Mouse (Mus musculus) lung, postnatal 25 days (tissue): Measurements from ENCODE around the gene Ccdc85b.

Experiments used
- DNase-seq: peaks from one replicate; pipeline ENCODE4 v3.0.0; 2022; ENCODE audit warnings: low spot score

Gene Ccdc85b

GRCm38 (mm10) chr19:5481398-5481797, 23.7 kb upstream of the Ccdc85b start:
- DNase-seq = no peak

DNA sequence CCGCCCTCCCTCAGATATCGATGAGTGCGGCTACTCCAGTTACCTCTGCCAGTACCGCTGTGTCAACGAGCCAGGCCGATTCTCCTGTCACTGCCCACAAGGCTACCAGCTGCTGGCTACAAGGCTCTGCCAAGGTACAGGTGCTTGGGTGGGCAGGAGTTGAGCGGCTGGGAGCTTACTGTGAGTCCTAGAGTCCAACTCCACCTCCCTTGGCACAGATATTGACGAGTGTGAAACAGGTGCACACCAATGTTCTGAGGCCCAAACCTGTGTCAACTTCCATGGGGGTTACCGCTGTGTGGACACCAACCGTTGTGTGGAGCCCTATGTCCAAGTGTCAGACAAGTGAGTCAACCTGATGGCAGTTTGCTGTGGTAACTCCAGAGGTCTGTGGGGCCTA, 22.3 kb upstream of the Ccdc85b start:
- DNase-seq = no peak

DNA sequence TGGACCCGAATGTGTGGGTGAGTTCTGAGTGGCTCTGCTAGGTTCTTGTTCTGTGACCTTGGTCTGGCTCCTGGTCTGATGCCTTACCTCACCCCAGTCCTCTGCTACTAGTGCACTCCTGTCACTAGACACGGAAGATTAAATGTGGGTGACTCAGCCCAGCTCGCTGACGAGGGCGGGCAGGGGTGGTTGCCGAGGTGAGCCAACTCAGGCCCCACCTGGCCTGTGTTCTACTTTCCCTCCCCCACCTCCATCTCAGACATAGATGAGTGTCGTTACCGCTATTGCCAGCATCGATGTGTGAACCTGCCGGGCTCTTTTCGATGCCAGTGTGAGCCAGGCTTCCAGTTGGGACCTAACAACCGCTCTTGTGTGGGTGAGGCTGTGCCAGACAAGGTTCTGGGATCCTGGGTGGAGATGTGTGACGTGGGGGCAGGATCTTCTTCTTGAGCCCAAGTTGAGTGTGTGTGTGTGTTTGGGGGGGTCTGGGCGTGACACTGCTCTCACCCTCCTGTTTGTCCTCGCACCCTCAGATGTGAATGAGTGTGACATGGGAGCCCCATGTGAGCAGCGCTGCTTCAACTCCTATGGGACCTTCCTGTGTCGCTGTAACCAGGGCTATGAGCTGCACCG, 20.1 kb upstream of the Ccdc85b start:
- DNase-seq = no peak

DNA sequence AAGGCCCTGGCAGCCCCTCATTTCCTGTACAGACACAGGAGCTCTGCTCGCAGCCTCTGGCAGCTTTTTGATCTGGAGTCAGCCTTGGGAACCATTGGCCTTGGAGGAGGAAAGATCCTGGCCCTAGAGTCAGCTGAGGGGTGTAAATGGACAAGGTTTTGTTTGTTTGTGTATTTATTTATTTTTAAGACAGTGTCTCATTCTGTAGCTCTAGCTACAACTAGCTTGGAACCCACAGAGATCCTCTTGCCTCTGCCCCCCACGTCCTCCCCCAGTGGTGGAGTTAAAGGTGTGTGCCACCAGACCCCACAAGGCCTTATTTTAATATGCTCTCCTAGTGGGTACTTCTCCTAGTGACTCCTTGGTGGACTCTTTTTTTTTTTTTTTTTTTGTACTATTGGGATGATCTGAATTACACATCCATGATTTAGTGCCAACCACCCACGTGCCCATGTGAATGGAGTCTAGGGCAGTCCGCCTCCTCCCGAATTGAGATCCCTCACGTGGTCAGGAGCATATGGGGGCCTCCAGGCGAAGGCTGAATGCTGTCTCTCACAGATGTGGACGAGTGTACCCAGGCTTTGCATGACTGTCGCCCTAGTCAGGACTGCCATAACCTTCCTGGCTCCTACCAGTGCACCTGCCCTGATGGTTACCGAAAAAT, 19.4 kb upstream of the Ccdc85b start:
- no peak for DNase-seq

GRCm38 (mm10) chr19:5475069-5475714, 17.5 kb upstream of the Ccdc85b start:
- DNase-seq = no peak

DNA sequence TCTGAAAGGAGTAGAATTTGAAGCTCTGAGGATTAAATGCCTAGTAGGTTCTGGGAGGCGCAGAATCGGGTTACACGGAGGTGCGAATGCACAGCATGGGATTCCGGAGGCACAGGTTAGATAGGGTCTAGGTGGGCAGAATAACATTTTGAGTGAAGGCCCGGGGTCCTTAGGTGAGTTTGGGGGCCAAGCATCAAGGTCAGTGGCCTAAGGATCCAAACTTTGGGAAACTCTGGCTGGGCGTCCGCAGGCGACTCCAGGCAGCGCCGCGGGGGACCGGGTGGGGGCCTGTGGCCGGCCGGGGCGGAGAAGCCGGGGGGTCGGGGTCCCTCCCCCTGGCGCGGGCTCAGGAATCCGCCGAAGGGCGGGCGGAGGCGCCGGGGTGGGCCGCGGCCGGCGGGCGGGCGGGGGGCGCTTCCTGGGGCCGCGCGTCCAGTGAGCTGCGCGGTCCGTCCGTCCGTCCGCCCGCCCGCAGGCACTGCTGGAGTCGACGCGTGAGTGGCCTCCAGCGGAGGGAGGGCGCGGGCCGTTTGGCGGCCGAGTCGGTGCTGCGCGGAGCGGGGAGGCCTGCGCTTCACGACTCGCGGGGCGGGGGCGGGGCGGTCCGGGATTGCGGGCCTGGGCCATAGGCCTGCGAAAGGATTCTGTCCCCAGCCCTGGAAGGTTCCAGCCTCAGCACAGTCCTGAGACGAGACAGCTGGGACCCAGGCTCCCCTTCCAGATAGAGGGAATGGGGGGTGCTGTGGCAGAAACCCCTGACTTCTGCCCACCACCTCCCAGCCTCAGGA, 16.8 kb upstream of the Ccdc85b start:
- DNase-seq = no peak

GRCm38 (mm10) chr19:5473720-5474119, 16.0 kb upstream of the Ccdc85b start, which contains the start of gene Efemp2:
TSS of gene Efemp2 (plus strand) at chr19:5473954.
- peak; percentile 92 for DNase-seq

DNA sequence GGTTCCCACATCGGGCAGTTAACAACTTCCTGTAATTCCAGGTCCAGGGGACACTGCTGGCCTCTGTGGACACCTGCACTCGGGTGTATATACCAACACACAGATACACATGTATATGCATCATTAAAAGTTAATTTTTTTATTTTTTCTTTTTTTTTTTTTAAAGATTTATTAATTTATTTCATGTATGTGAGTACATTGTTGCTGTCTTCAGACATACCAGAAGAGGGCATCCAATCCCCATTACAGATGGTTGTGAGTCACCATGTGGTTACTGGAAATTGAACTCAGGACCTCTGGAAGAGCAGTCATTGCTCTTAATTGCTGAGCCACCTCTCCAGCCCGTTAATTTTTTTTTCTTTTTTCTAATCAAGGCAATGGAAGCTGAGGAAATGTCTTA, 15.2 kb upstream of the Ccdc85b start:
- no peak for DNase-seq

DNA sequence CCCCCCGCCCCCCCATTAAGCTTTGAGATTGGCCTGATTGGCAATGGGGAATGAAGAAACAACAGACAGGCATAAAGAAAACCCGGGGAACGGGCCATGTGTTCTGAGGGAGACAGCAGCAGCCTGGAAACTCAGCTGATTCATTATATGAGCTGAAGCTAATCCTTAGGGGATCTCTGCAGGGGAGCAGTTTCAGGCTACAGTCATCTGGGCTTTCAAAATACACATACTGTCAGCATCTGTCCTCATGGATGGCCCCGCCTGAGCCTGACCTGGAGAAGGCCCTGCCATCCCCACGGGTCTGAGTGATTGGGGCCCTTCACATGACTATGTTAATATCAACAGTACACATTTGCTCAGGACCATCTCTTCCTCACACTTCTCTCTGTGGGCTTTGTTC, 14.2 kb upstream of the Ccdc85b start:
- no peak for DNase-seq

DNA sequence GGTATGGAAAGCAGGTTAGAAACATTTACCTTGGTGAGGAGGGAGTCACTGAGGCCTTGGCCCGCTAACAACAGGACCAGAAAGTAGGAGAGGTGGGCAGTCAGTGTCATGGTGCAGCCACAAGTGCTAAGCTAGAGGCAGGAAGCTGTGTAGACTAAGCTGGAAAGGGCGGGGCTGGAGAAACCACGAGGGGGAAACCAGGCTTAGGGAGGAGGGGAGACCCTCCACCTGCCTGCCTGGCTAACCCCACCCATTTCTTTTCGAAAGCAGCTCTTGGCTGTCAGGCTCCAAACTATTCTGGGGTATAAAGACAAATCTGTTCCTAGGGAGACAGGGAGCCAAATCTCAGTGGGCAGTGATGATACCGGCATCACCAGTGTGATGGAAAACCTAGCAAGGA, 10.7 kb upstream of the Ccdc85b start, which contains the start of gene Ctsw:
TSS of gene Ctsw (minus strand) at position 134 of the 400 bp plus-strand sequence.
- DNase-seq = no peak

DNA sequence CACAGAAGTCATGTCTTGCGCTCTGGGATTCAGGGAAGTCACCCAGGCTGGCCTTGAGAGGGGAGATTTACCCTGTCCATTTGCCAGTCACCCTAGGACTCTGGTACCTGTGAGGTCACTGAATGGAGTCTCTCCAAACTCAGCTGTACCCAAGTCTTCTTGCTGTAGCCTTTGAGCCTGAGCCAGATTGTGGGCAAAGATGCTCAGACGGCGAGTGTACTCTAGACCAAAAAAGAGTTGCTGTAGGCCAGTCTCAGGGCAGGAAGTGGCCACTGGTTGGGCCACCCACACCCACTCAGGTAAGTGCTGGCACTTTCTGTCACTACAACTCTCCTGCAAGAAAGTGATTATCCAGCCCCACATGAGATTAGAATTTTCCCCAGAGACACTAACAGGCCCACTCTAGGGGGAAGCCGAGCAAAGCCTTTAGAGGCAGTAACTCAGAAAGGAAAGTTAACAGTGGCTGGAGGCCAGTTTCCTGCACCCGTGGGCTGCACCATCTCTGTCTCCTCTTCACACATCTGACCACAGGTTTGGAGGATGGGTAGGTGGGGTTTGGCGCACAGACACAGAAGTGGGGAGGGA, 9.3 kb upstream of the Ccdc85b start:
- DNase-seq = no peak

GRCm38 (mm10) chr19:5465037-5465436, 7.3 kb upstream of the Ccdc85b start:
- no peak for DNase-seq

DNA sequence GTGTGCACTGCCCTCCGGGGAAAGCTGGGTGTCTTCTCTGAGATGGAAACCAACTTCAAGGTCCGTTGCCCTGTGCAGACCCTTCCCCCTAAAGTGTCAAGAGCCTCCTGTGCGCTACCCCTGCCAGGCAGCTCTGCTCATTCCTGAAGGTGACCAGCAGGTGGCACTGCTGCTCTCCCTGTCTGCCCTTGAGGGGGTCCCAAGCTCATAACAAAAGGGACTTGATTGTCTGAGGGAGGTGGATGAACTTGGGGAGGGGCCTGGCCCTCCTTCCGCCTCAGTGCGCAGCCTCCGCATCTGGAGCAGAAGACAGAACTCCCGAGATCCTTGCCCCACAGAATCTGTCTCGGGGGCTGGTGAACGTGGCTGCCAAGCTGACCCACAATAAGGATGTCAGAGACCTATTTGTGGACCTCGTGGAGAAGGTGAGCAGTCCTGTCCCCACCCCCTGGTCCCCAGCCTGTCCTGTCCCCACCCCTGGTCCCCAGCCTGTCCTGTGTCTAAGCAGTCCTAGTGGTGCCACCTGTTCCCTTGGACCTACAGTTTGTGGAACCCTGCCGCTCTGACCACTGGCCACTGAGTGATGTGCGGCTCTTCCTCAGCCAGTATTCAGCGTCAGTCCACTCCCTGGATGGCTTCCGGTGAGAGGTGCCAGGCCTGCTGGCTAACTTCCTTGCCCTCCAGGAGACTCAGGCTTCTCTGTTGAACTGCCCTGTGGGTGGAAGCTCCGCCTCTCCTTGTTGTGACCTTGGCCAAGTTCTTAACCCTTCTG, 6.3 kb upstream of the Ccdc85b start:
- DNase-seq = peak; percentile 62

GRCm38 (mm10) chr19:5463212-5463611, 5.5 kb upstream of the Ccdc85b start:
- no peak for DNase-seq

GRCm38 (mm10) chr19:5461411-5461810, 3.7 kb upstream of the Ccdc85b start:
- DNase-seq = no peak

DNA sequence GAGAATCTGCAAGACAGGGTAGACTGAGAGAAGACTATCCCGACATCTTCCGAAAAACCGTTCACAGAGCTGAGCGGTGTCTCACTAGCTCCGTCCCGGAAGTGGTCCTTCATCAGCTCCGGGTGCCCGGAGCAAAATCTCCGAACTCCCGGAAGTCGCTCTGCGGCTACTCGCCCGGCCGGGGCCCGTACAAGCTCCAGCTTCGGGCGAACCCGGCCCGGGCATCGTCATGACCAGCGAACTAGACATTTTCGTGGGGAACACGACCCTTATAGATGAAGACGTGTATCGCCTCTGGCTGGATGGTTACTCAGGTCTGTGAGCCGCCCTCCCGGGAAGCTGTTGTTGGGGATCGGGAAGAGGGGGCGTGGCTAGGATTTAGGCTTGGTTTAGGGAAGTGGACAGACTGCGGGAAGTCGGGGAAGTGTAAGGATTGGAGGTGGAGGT, 2.8 kb upstream of the Ccdc85b start, which contains the start of gene Fibp:
TSS of gene Fibp (plus strand) at position 151 of the 447 bp plus-strand sequence.
- peak; percentile 88 for DNase-seq

GRCm38 (mm10) chr19:5459896-5460295, 2.2 kb upstream of the Ccdc85b start:
- no peak for DNase-seq

DNA sequence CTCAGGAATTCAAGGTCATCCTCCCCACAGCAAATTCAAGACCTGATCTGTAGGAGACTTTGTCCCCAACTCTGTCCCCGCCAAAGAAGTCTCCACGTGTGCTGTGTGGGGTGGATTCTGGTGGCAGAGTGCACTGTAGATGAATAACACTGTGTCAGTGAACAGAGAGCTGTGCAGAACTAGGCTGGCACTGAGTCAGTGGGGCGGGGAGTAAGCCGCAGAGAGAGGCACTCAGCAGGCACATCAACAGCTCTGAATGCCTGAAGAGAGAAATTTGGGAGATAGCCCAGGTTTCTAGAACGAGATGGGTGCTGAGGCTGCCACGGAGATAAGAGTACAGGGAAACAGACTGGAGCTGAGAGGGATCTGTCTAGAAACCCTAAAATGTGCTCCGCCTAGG, 1.3 kb upstream of the Ccdc85b start:
- DNase-seq = no peak

DNA sequence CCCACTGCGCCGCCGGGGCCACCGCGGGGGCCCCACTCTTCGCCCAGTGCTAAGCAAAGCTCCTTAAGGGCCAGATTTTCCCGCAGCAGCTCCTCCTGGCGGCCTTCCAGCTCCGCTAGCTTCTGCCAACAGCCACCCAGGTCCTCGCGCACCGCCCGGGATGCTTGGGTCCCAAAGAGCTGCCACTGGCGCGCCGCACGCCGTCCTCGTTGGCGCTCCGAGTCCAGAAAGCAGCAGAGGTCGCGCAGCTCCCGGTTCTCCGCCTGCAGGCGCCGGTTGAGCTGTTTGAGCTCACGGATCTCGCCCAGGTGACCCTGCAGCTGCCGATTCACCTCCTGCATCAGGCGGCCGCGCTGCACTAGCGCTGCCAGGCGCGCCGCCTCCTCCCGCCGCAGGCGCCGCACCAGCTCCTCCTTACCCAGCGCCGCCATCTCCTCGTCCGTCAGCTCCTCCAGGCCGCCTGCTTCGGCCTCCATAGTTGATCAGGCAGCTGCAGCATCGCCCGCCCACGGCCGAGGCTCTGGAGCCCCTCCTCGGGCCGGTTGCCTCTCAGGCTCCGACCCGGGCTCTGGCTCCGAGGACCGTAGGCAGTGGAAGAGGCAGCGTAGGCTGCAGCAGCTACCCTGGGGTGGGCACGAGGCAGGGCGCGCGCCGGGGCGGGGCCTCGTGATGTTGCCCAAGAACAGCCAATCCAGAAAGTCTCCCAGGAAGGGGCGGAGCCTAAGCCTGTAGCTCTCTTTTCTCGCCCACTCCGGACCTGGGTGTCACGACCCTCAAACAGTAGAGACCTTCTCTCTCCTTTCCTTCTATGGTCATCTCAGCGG, 560 bp downstream of the Ccdc85b start:
- DNase-seq = peak; percentile 96

DNA sequence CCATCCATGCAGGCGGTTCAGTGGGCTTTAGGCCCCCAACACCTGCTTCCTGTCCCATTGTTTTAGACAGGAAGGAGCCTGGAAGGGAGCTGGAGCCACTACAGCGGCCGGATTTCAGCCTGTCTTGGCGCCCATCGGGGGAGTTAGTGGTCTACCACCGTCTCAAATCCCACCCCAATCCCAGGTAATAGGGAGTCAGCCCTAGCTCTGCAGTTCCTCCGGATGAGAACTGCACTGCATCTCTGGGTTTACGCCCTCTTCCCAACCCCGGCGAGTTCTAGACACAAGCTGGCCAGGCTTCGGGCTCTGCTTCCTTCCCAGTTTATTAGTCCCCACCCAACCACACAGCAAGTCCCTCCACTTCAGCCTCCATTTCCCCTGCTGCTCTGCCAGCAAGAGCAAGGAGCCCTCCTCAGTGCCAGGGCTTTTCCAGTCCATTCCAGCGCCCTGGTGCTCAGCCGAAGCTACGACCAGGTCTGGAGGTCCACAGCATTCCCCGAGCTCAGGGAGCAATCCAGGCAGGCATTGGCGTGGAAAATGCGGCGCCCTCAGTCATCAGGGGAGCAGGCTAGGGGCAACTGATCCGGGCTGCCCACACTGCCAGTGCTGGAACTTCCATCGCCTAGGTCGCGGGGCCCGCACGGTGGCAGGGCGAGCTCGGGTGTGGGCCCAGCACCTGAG, 1.3 kb downstream of the Ccdc85b start:
- DNase-seq = peak; percentile 43
